Mouse (Mus musculus) kidney, embryonic 15.5 days (tissue): Measurements from ENCODE around the gene Ugt1a5. TPM values are rescaled to one million over a fixed set of nuclear protein-coding genes. Genes with fewer than 3 reads are reported as not detected.
"Not testable (repeated sequence)": the region's sequence is repeated elsewhere in the genome, so short reads cannot be mapped to it uniquely, and the experiment has no call there.

ENCODE experiments used
- ATAC-seq: fragments of 200-750 bp; cut with Nextera tagmentation; replicated peaks from 2 replicates; pipeline ENCODE4 v1.8.0; 2017; ENCODE audit warnings: moderate TSS enrichment; ENCODE audit not compliant: low FRiP score
- H3K27ac ChIP-seq: fragments of 300-500 bp; sonication (generic); 2 replicates; pipeline ENCODE4 v1.5.1; 2015; ENCODE audit warnings: mild to moderate bottlenecking, inconsistent platforms
- H3K27me3 ChIP-seq: fragments of 300-500 bp; sonication (generic); 2 replicates; pipeline ENCODE4 v1.6.1; 2015; ENCODE audit warnings: inconsistent platforms
- H3K36me3 ChIP-seq: fragments of 300-500 bp; sonication (generic); 2 replicates; pipeline ENCODE4 v1.6.1; 2015; ENCODE audit warnings: inconsistent platforms
- H3K4me1 ChIP-seq: fragments of 300-500 bp; sonication (generic); 2 replicates; pipeline ENCODE4 v1.6.1; 2015; ENCODE audit warnings: inconsistent platforms
- H3K4me2 ChIP-seq: fragments of 300-500 bp; sonication (generic); 2 replicates; pipeline ENCODE4 v1.6.1; 2015; ENCODE audit warnings: moderate library complexity, mild to moderate bottlenecking, inconsistent platforms
- H3K4me3 ChIP-seq: fragments of 300-500 bp; sonication (generic); replicated peaks from 2 replicates; pipeline ENCODE4 v1.5.1; 2015; ENCODE audit warnings: mild to moderate bottlenecking, inconsistent platforms
- H3K9ac ChIP-seq: fragments of 300-500 bp; sonication (generic); 2 replicates; pipeline ENCODE4 v1.6.1; 2015; ENCODE audit warnings: mild to moderate bottlenecking, inconsistent platforms
- H3K9me3 ChIP-seq: fragments of 300-500 bp; sonication (generic); replicated peaks from 2 replicates; pipeline ENCODE4 v1.6.1; 2016; ENCODE audit warnings: inconsistent platforms
- WGBS: fragments of 180-500 bp; shearing (Covaris S2); methylation state at CpG from one replicate; pipeline ENCODE4 v1.1.7; 2015; ENCODE audit warnings: mixed read lengths; 5-methylcytosine and 5-hydroxymethylcytosine counted together
- polyA plus RNA-seq: library from polyadenylated mRNA; unstranded; fragments of >200 nt; fragmentation: Nextera tagmentation; extraction: Ambion mirVana; gene quantifications from 2 replicates; pipeline ENCODE4 v1.2.1, GENCODE M21; 2015

Gene Ugt1a5
- not detected in 2 replicates for polyA plus RNA-seq

- ATAC-seq, result no peak
- Histone ChIP-seq H3K4me3 (no peak within 1 kb of the TSS), H3K9me3 (no peaks in the 10 kb centered on the region), H3K27ac (no peak within 1 kb of the TSS), H3K9ac (no peak within 1 kb of the TSS), H3K4me2 (no peak within 1 kb of the TSS), H3K27me3 (no peaks in the 10 kb centered on the region), H3K4me1 (no peaks in the 10 kb centered on the region), H3K36me3 (no peaks in the 10 kb centered on the region)
- whole genome bisulfite sequencing, result 81% methylated on average over 5 of the region's 5 CpGs
Measured at GRCm38 (mm10) chr1:88165711-88166110, at the start of gene Ugt1a5. Gene Ugt1a5 (plus strand): TSS chr1:88166012.

GRCm38 (mm10) chr1:88120550-88120949 lies 45.3 kb upstream of the Ugt1a5 start:
- H3K27me3 ChIP-seq, H3K4me1 ChIP-seq, H3K9ac ChIP-seq, H3K36me3 ChIP-seq, H3K9me3 ChIP-seq, H3K4me2 ChIP-seq, H3K27ac ChIP-seq, H3K4me3 ChIP-seq: not testable (repeated sequence)
- WGBS, result 13% methylated on average over 4 of the region's 4 CpGs
- ATAC-seq, result peak; percentile 56; the same call in 1 of the 2 replicates

DNA sequence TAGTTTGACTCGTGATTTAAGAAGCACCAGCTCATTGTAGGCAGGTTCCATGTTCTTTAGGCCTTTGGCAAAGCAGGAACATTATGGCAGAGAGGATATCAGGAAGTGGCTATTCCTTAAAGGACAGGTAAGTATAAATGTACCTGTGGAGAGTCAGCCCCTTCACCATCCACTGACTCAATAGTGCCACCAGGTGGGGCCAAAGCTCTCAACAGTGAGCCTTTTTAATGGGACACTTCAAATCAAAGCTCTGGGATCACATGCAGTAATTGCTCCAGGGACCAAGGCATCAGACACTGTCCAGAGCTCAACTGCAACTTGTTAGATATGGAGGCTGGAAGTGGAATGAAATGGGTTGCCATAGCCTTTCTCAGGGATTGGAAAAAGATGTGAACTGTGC lies 44.3 kb upstream of the Ugt1a5 start:
- no CpG with 5 or more reads among the region's 1 CpGs for WGBS

DNA sequence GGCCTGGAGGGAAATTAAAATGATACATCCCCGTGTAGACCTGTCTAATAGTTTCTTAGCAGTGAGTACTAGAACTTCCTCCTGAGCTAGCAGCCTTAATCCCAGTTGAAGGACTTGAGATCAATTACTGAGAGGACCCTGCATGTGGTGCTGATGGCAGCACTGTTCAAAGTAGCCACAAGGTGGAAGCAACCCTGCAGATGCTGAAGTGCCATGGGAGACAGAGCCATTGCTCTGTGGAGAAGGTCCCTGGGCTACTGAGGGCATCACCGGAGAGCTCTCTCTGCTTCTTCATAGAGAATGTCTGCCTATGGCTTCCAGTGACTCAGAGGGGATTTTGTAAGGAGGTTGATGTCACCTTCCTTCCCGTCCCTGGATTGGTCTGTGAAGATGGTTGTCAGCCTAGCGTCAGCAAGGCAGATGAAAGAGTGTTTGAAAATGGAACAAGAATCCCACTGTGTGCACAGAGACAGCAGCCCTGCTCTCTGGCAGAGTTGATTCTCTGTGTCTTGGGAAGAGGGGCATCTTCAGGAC lies 39.9 kb upstream of the Ugt1a5 start:
- not testable (repeated sequence) for H3K9ac ChIP-seq, H3K36me3 ChIP-seq, H3K4me2 ChIP-seq, H3K9me3 ChIP-seq, H3K4me3 ChIP-seq, H3K27me3 ChIP-seq, H3K4me1 ChIP-seq, ATAC-seq, H3K27ac ChIP-seq
- WGBS, result 81% methylated on average over 4 of the region's 4 CpGs

More for the DNA sequence above, 44.3 kb upstream of the Ugt1a5 start:
- H3K4me2 ChIP-seq, H3K4me1 ChIP-seq, H3K9ac ChIP-seq, H3K4me3 ChIP-seq, H3K36me3 ChIP-seq, H3K27me3 ChIP-seq, ATAC-seq, H3K9me3 ChIP-seq, H3K27ac ChIP-seq: not testable (repeated sequence)

DNA sequence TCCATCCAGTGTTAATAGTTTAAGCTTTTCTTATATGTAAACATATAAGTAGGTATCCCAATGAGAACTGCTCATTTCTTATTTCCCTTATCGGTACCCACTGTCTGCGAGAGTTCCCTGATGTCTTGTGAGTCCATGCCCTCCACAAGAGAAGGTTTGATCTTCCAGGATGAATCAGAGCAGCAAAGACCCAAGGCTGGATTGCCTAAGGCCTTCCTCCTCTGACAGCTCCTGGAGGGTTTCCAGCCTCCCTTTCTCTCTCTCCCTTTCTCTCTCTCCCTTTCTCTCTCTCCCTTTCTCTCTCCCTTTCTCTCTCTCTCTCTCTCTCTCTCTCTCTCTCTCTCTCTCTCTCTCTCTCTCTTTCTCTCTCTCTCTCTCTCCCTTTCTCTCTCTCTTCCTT lies 36.7 kb upstream of the Ugt1a5 start:
- not testable (repeated sequence) for H3K9ac ChIP-seq, H3K27ac ChIP-seq, H3K4me2 ChIP-seq, H3K27me3 ChIP-seq, H3K36me3 ChIP-seq, H3K4me1 ChIP-seq, H3K9me3 ChIP-seq, ATAC-seq, H3K4me3 ChIP-seq
- WGBS, result 93% methylated on average over 2 of the region's 2 CpGs

DNA sequence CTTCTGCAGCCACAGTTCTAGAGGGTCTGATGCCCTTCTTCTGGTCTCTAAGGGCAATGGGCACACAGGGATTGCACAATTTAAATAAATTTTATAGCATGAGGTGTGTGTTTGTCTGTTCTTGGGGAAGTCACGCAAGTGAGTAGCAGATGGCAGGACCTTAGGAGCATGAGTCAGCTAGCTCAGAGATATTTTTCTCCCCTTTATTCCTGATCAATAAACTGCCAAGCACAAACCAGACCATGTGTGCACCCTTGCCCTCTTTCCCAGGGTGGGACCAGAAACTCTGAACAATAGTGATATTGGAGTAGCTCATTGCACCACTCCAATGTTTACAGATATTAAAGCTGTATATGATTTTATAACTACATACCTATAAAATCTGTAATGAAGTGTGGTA lies 35.6 kb upstream of the Ugt1a5 start:
- not testable (repeated sequence) for H3K9me3 ChIP-seq, H3K9ac ChIP-seq, H3K4me3 ChIP-seq, H3K27ac ChIP-seq, ATAC-seq, H3K36me3 ChIP-seq, H3K27me3 ChIP-seq, H3K4me2 ChIP-seq
- peaks cover 11% of the 10 kb centered on the region for H3K4me1 ChIP-seq
- WGBS, result 88% methylated on average over 1 of the region's 1 CpGs

- Histone ChIP-seq H3K36me3 (no peaks in the 10 kb centered on the region), H3K4me3 (no peak overlapping the region), H3K4me1 (peaks cover 11% of the 10 kb centered on the region), H3K27me3 (no peaks in the 10 kb centered on the region), H3K9me3 (no peaks in the 10 kb centered on the region), H3K9ac (no peak overlapping the region), H3K4me2 (no peak overlapping the region), H3K27ac (peak overlapping the region; percentile 71)
- no peak for ATAC-seq
- 48% methylated on average over 3 of the region's 3 CpGs for WGBS
Measured at GRCm38 (mm10) chr1:88133908-88134456, 31.8 kb upstream of the Ugt1a5 start.

- not testable (repeated sequence) for H3K27me3 ChIP-seq, H3K4me2 ChIP-seq, H3K4me3 ChIP-seq, H3K36me3 ChIP-seq, H3K9me3 ChIP-seq, ATAC-seq, H3K9ac ChIP-seq
- WGBS, result 34% methylated on average over 5 of the region's 5 CpGs
- peaks cover 11% of the 10 kb centered on the region for H3K4me1 ChIP-seq
- H3K27ac ChIP-seq, result peak within 1 kb of the TSS; percentile 71
Measured at GRCm38 (mm10) chr1:88134457-88135011, 31.3 kb upstream of the Ugt1a5 start, which contains the start of gene Ugt1a6a. Gene Ugt1a6a (plus strand): TSS chr1:88134809.

GRCm38 (mm10) chr1:88135229-88135904 lies 30.4 kb upstream of the Ugt1a5 start:
- H3K9me3 ChIP-seq, H3K27ac ChIP-seq, H3K4me3 ChIP-seq, H3K36me3 ChIP-seq, H3K4me2 ChIP-seq, ATAC-seq, H3K27me3 ChIP-seq, H3K9ac ChIP-seq: not testable (repeated sequence)
- peaks cover 11% of the 10 kb centered on the region for H3K4me1 ChIP-seq
- 96% methylated on average over 6 of the region's 6 CpGs for WGBS

- Histone ChIP-seq H3K27ac (no peak overlapping the region), H3K9me3 (no peaks in the 10 kb centered on the region), H3K36me3 (no peaks in the 10 kb centered on the region), H3K4me2 (no peak overlapping the region), H3K4me1 (peaks cover 11% of the 10 kb centered on the region), H3K4me3 (no peak overlapping the region), H3K27me3 (no peaks in the 10 kb centered on the region), H3K9ac (no peak overlapping the region)
- ATAC-seq, result no peak
- WGBS, result 59% methylated on average over 2 of the region's 2 CpGs
Measured at GRCm38 (mm10) chr1:88136646-88137045, 29.2 kb upstream of the Ugt1a5 start.

DNA sequence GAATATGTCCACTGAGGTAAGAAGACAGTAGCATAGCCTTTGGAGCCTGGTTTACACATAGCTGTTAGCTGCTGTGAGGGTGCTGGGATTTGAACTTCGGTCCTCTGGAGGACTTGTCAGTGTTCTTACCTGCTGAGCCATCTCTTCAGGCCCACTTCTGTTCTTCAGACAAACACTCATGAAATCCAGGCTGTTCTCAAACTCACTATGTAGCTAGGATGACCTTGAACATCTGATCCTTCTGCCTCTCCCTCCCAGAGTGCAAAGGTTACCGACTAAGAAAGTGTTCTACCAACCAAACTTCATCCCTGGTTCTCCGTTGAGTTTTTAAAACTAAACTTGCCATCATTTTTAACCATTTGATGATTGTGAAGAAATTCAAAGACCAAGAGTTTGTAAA lies 28.5 kb upstream of the Ugt1a5 start:
- Histone ChIP-seq H3K4me3 (no peak overlapping the region), H3K9ac (no peak overlapping the region), H3K27me3 (no peaks in the 10 kb centered on the region), H3K4me1 (peaks cover 11% of the 10 kb centered on the region), H3K9me3 (no peaks in the 10 kb centered on the region), H3K4me2 (no peak overlapping the region), H3K27ac (no peak overlapping the region), H3K36me3 (no peaks in the 10 kb centered on the region)
- ATAC-seq, result no peak
- WGBS, result 82% methylated on average over 3 of the region's 3 CpGs

DNA sequence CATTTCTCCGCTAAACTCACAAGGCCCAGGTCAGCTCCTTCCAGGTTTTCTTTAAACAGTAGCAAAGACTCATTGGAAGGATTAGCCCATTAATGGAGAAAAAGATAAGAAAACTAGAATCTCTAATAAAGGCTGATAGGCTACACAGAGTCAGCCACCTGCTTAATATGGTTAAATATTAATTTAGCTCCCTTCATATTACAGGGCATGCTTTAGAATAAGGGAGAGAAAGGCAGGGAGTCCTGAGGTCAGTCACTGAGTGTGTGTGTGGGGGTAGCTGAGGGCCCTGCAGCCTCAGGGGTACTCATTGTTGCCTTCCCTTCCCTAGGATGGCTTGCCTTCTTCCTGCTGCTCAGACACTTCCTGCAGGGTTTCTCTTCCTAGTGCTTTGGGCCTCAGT lies 27.7 kb upstream of the Ugt1a5 start:
- Histone ChIP-seq H3K36me3 (no peaks in the 10 kb centered on the region), H3K27ac (no peak overlapping the region), H3K4me2 (no peak overlapping the region), H3K9me3 (no peaks in the 10 kb centered on the region), H3K27me3 (no peaks in the 10 kb centered on the region), H3K4me1 (peaks cover 11% of the 10 kb centered on the region), H3K4me3 (no peak overlapping the region), H3K9ac (no peak overlapping the region)
- WGBS, result 82% methylated on average over 1 of the region's 1 CpGs
- no peak for ATAC-seq
